Mouse (Mus musculus) midbrain, postnatal 0 days (tissue): ENCODE data around the gene Disp2. TPM values are rescaled to one million over a fixed set of nuclear protein-coding genes. Genes with fewer than 3 reads are reported as not detected.

Source experiments
- ATAC-seq: fragments of 200-750 bp; cut with Nextera tagmentation; 2 replicates; pipeline ENCODE4 v1.8.0; 2017; ENCODE audit warnings: moderate number of reproducible peaks, mild to moderate bottlenecking, moderate TSS enrichment, moderate library complexity; ENCODE audit not compliant: low FRiP score
- DNase-seq: peaks from one replicate; pipeline ENCODE4 v3.0.0-alpha.2; 2015; ENCODE audit warnings: low spot score
- H3K27ac ChIP-seq: fragments of 300-500 bp; sonication (generic); 2 replicates; pipeline ENCODE4 v1.5.1; 2014; ENCODE audit warnings: low read depth, mild to moderate bottlenecking, low read length, mixed read lengths
- H3K27me3 ChIP-seq: fragments of 300-500 bp; sonication (generic); 2 replicates; pipeline ENCODE4 v1.6.1; 2014; ENCODE audit warnings: low read length, control low read depth, mixed read lengths; ENCODE audit not compliant: insufficient read depth
- H3K36me3 ChIP-seq: fragments of 300-500 bp; sonication (generic); 2 replicates; pipeline ENCODE4 v1.6.1; 2014; ENCODE audit warnings: low read length, control low read depth, mixed read lengths; ENCODE audit not compliant: insufficient read depth
- H3K4me1 ChIP-seq: fragments of 300-500 bp; sonication (generic); 2 replicates; pipeline ENCODE4 v1.6.1; 2014; ENCODE audit warnings: mild to moderate bottlenecking, control low read depth, antibody characterized with exemption, low read length, mixed read lengths; ENCODE audit not compliant: insufficient read depth
- H3K4me2 ChIP-seq: fragments of 300-500 bp; sonication (generic); 2 replicates; pipeline ENCODE4 v1.6.1; 2014; ENCODE audit warnings: low read depth, mild to moderate bottlenecking, low read length, mixed read lengths; ENCODE audit not compliant: poor library complexity, severe bottlenecking
- H3K4me3 ChIP-seq: fragments of 300-500 bp; sonication (generic); 2 replicates; pipeline ENCODE4 v1.5.1; 2014; ENCODE audit warnings: low read depth, mild to moderate bottlenecking, low read length, moderate library complexity
- H3K9ac ChIP-seq: fragments of 300-500 bp; sonication (generic); replicated peaks from 2 replicates; pipeline ENCODE4 v1.6.1; 2014; ENCODE audit warnings: mild to moderate bottlenecking, low read length, moderate library complexity, mixed read lengths; ENCODE audit not compliant: poor library complexity, severe bottlenecking
- H3K9me3 ChIP-seq: fragments of 300-500 bp; sonication (generic); 2 replicates; pipeline ENCODE4 v1.6.1; 2016; ENCODE audit warnings: low read length, control low read depth
- CTCF ChIP-seq: IDR thresholded peaks from 2 replicates; pipeline ENCODE4 v1.5.1; 2016; ENCODE audit warnings: antibody characterized with exemption, mild to moderate bottlenecking
- WGBS: fragments of 180-500 bp; shearing (Covaris S2); extraction: QIAGEN DNeasy Blood & Tissue Kit; methylation state at CpG from one replicate; pipeline ENCODE4 v1.1.7; 2014; 5-methylcytosine and 5-hydroxymethylcytosine counted together
- polyA plus RNA-seq: library from polyadenylated mRNA; unstranded; fragments of >200 nt; fragmentation: Nextera tagmentation; extraction: Ambion mirVana; gene quantifications from 2 replicates; pipeline ENCODE4 v1.2.1, GENCODE M21; 2015
- total RNA-seq: library from RNA; depleted of rRNA; stranded (reverse); fragments of >200 nt; gene quantifications from 2 replicates; pipeline ENCODE4 v1.2.3, GENCODE M21; 2014

The Disp2 gene
- total and polyA plus RNA-seq, 2 experiments from 2014 or later: 72.6 to 201 TPM

DNA sequence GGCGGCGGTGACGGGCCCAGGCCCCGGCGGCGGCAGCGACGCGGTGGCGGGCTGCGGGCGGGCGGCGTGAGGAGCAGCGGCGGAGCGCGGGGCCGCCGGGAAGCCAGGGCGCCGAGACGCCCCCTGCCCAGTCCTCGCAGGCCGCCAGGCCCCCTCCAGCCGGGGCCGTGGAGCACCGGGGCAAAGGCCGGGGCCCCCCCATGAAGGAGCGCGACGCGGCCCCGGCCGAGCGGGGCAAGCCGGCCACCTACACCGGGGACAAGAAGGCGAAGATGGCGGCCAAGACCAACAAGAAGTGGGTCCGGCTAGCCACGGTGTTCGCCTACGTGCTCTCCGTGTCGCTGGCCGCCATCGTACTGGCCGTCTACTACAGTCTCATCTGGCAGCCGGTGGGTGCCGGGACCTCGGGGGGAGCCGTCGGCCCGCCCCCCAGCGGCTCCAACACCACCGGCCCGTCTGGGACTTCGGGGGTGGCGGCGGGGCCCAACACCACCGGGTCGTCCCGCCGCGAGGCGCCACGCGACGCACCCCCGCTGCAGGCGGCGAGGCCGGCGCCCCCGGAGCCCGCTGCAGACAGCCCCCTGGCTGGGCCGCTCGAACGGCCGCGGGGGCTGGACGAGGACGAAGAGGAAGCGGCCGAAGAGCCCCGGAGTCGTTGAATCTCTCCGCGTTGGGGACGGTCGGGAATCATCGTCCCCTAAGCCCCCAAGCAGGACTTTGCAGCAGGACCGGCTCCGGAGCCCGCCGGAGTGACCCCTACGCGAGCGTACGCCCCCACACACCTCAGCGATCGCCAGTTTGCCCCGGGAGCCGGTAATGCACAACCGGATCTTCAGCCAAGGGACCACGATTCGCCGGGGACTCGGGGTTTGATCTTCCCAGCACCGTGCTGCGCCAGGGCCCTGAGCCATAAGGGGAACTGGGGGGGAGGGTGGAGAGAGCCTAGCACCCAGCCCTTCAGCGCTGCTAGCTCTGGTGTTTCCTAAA, 33.3 kb upstream of the Disp2 start:
- H3K9me3 ChIP-seq: no peaks in the 10 kb centered on the region
- H3K4me1 ChIP-seq: peaks cover 4% of the 10 kb centered on the region; the same call in 1 of the 2 replicates
- peak overlapping the region; percentile 95 for H3K4me2 ChIP-seq
- no peaks in the 10 kb centered on the region for H3K27me3 ChIP-seq
- 0 out of 2 replicates have a peak, but pooled peaks cover 4% of the 10 kb centered on the region for H3K36me3 ChIP-seq
- peak; percentile 77 for ATAC-seq
- no peak for DNase-seq
- H3K27ac ChIP-seq: peak overlapping the region; percentile 67
- H3K9ac ChIP-seq: peak overlapping the region; percentile 87
- no peak; the same call in 1 of the 2 replicates for TF ChIP-seq CTCF
- H3K4me3 ChIP-seq: peak overlapping the region; percentile 89
- under 1% methylated on average over 84 of the region's 113 CpGs for WGBS

- DNase-seq (no peak), ATAC-seq (no peak)
- Histone ChIP-seq H3K27ac (no peak overlapping the region), H3K36me3 (0 out of 2 replicates have a peak, but pooled peaks cover 4% of the 10 kb centered on the region), H3K4me2 (peak overlapping the region; percentile 95), H3K4me3 (peak overlapping the region; percentile 89), H3K4me1 (peaks cover 4% of the 10 kb centered on the region; the same call in 1 of the 2 replicates), H3K9me3 (no peaks in the 10 kb centered on the region), H3K27me3 (no peaks in the 10 kb centered on the region), H3K9ac (no peak overlapping the region; the same call in 1 of the 2 replicates)
- TF ChIP-seq CTCF: no peak
- WGBS: 27% methylated on average over 10 of the region's 10 CpGs
Observed at GRCm38 (mm10) chr2:118747301-118747960, 32.1 kb upstream of the Disp2 start.

GRCm38 (mm10) chr2:118749341-118749884, 30.1 kb upstream of the Disp2 start:
- no peaks in the 10 kb centered on the region for H3K9me3 ChIP-seq
- H3K36me3 ChIP-seq: 0 out of 2 replicates have a peak, but pooled peaks cover 4% of the 10 kb centered on the region
- H3K4me3 ChIP-seq: no peak overlapping the region
- peaks cover 4% of the 10 kb centered on the region; the same call in 1 of the 2 replicates for H3K4me1 ChIP-seq
- H3K4me2 ChIP-seq: no peak overlapping the region
- no peaks in the 10 kb centered on the region for H3K27me3 ChIP-seq
- ATAC-seq (no peak), DNase-seq (no peak)
- WGBS: 25% methylated on average over 10 of the region's 10 CpGs
- no peak overlapping the region for H3K27ac ChIP-seq
- 0 out of 2 replicates have a peak overlapping the region, but pooled peaks have one; percentile 3 for H3K9ac ChIP-seq
- TF ChIP-seq CTCF: no peak; the same call in 1 of the 2 replicates

DNA sequence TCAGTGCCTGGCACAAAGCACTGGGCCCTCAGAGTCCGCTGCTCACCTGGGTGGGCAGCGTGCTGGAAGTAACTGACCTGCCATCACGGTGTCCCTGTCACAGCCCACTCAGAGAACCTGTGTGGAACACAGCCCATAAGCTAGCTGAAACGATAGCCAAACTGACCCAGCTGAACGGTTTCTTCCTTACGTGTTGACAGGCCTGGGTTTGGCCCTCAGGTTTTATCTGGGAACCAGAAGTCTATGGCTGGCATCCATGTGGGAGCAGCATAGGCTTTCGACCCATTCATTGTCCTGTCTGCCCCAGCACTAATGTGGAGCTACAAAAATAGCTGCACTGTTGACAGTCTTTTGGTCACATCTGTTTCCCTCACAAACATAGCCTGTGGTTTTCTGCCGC, 29.0 kb upstream of the Disp2 start:
- H3K27me3 ChIP-seq: no peaks in the 10 kb centered on the region
- 79% methylated on average over 8 of the region's 8 CpGs for WGBS
- no peak overlapping the region for H3K9ac ChIP-seq
- no peak for DNase-seq
- H3K9me3 ChIP-seq: no peaks in the 10 kb centered on the region
- peaks cover 4% of the 10 kb centered on the region; the same call in 1 of the 2 replicates for H3K4me1 ChIP-seq
- no peak overlapping the region for H3K4me2 ChIP-seq
- no peak for ATAC-seq
- 0 out of 2 replicates have a peak, but pooled peaks cover 4% of the 10 kb centered on the region for H3K36me3 ChIP-seq
- TF ChIP-seq CTCF: no peak
- no peak overlapping the region for H3K27ac ChIP-seq
- H3K4me3 ChIP-seq: no peak overlapping the region

- Histone ChIP-seq H3K9me3 (no peaks in the 10 kb centered on the region), H3K36me3 (0 out of 2 replicates have a peak, but pooled peaks cover 4% of the 10 kb centered on the region), H3K9ac (no peak overlapping the region), H3K27ac (no peak overlapping the region), H3K27me3 (no peaks in the 10 kb centered on the region), H3K4me3 (no peak overlapping the region), H3K4me1 (peaks cover 3% of the 10 kb centered on the region; the same call in 1 of the 2 replicates), H3K4me2 (no peak overlapping the region)
- DNase-seq (no peak), ATAC-seq (no peak)
- no peak for TF ChIP-seq CTCF
- WGBS: 69% methylated on average over 16 of the region's 16 CpGs
Observed at GRCm38 (mm10) chr2:118751896-118752791, 27.4 kb upstream of the Disp2 start.
